Mouse (Mus musculus) heart, adult 10 weeks (tissue): ENCODE results near the gene Hoxa11. TPM values are rescaled to one million over a fixed set of nuclear protein-coding genes. Genes with fewer than 3 reads are reported as not detected.

Source experiments
- polyA plus RNA-seq: library from polyadenylated mRNA; stranded (reverse); fragments of 350-450 nt; fragmentation: Illumina TruSeq; extraction: RNeasy Lipid Tissue Mini Kit (QIAGEN cat#74804); gene quantifications from one replicate; pipeline ENCODE4 v1.2.3, GENCODE M21; 2014; ENCODE audit warnings: low read depth, low replicate concordance

Hoxa11 gene
- not detected for polyA plus RNA-seq

DNA sequence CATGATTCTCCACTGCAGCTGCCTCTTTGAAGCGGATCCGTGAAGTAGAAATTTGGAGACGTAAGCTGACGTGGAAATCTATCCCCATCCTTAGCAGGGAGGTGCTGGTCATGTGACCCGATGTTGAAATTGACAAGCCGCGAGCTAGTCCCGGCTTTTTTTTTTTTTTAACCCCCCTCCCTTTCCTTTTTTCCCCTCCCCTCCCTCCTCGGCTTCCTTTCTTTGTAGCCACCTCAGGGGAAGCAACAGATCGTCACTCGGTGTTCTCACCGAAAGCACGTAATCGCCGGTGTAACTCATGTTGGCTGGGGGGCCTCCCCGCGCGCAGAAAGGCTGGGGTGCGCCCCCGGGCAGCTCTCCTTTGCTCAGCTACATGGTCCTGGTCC, at the start of gene Hoxa11:
TSS of gene Hoxa11 (minus strand) at position 54 of the 386 bp plus-strand sequence.

DNA sequence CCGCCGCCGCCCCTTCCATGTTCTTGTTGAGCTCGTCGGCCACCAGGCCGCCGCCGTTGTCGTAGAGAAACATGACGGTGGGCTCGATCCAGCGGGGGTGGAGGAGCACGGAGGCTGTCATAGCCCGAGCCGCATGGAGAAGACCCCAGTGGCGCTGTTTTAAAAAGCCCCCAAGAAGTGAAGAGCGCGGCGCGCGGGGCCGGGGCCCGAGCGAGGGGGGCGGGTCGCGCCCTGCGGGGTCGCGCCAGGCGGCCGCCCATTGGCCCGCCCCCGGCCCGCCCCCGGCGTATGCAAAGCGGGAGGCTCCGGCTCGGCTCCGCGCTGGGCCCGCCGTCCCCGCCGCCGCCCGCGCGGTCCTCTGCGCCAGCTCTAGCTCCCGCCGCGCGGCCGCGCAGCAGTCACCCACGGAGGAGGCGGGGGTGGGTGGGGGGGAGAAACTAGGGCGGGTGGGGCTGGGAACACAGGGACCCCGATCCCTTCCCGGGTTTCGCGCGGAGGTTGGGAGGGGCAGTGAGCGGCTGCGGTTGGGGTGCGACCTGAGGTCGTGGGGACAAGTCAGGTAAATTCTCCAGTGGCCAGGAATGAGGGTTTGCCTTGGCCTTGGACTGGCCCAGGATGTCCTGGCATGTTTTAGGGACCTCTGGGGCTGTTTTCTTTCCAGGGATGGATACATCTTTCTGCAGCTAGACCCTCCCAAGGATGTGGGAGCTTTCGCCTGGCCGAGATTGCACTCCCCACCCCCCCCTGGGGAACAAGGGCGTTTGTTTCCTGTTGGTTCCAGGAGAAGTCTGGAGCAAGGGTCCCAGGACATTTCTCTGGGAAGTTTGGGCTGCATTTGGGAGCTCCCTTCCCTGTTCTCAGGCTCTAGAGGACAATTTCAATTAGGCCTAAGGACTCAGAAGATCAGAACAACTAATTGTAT, 15.3 kb upstream of the Hoxa11 start, which contains the start of gene Hoxa13:
TSS of gene Hoxa13 (minus strand) at position 227 of the 922 bp plus-strand sequence.

DNA sequence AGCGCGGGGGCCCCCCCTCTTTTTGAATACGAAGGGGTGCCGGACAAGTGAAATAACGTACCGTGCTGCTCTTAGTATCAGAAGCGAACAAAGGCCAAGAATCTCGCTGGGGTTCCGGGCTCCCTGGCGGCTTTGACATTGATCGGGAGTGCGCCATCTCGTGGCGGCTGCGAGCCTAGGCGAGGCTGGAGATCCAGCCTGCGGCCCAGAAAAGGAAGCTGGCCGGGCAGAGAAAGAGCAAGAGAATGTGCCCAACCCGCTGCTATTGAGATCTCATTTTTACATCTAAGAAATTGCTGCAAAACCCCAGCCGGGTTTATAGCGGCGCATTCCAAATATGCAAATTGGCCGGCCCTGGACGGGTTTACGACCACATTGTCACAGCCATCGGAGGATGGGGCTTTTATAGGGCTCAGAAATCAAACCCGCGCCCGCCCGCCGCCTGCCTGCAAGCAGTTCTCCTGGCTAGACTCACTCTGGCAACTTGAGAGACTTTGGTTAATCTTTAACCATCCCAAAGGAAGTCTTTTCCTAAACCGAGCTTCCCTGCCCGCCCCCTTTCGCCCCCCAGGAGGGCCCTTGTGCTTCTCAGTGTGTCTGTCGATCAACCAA, 5.1 kb downstream of the Hoxa11 start, which contains the start of gene Hoxa10:
TSS of gene Hoxa10 (minus strand) at position 466 of the 612 bp plus-strand sequence.

GRCm38 (mm10) chr6:52230516-52231165, 15.0 kb downstream of the Hoxa11 start, which contains the start of gene Hoxa9:
TSS of gene Hoxa9 (minus strand) at chr6:52231089.

DNA sequence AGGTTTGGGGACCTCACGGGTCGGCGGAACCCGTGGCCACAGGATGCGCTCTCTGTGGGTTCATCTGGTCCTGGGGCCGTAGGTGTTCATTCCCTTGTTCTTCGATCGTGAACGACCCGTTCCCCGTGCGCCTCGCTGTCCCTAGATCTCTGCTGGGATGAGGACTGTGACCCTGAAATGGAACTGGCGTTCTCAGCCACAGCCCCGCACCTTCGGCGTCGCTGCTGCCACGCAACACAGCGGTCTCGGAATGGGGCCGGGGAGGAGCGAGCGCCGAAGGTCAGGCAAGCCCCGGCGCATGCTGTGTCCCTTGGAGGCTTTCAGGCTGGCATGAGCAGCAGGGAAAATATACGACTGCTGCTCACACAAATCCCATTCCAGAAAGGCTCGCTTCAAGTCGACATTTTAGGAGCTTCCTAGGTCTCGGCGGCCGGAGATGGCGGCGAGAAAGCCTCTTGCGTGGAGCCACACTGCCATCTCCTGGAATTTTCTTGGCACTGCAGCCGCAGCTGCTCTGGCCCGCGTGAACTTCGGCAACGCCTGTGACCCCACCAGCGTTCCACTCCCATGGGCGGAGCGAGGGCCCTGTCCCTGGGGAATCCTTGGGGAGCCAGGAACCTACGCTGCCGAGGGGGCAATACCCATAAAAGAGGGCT, 24.1 kb downstream of the Hoxa11 start, which contains the start of gene Hoxa7:
TSS of gene Hoxa7 (minus strand) at position 518 of the 656 bp plus-strand sequence.

DNA sequence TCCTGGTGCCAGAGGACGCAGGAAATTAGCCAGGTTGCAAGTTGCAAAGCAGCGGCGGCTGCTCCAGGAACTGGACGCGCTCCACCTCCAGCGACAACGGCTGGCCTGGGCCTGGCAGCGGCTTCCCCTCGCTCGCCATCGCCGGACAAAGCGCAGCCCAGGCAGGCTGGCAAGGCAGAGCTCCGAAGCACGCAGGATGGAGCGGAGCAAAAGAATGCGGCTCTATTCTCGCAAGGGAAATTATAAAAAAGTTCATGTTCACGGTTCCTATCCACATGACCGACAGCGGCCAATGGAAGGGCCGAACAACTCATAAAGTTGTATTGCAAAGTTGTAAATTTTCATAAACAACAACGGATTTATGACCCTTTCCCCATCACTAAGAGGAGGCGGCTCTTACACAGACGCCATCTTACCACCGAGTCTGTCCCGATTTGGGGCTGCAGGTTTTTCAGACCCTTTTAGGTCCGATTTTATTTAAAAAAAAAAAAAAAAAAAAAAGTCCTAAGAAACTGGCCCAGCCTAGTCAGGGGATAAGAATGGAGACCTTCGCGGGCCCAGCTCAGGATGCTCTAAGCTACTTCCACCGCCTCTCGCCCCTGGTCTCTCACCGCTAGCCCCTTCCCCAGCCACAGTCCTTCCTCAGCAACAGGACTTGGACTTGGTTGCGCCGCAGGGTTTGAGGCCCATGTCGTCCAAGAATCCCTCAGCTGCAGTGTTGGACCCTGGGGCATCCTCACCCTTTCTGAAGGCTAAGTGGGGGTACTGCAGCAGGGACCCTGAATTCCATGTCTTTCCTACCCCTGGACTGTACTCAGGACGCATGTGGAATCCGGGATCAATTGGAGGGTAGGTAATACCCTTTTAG, 32.3 kb downstream of the Hoxa11 start, which contains the start of the genes Hoxa3 and Gm28308:
TSS of gene Hoxa3 (minus strand) at position 218 of the 868 bp plus-strand sequence.
TSS of gene Gm28308 (minus strand) at position 221 of the 868 bp plus-strand sequence.

DNA sequence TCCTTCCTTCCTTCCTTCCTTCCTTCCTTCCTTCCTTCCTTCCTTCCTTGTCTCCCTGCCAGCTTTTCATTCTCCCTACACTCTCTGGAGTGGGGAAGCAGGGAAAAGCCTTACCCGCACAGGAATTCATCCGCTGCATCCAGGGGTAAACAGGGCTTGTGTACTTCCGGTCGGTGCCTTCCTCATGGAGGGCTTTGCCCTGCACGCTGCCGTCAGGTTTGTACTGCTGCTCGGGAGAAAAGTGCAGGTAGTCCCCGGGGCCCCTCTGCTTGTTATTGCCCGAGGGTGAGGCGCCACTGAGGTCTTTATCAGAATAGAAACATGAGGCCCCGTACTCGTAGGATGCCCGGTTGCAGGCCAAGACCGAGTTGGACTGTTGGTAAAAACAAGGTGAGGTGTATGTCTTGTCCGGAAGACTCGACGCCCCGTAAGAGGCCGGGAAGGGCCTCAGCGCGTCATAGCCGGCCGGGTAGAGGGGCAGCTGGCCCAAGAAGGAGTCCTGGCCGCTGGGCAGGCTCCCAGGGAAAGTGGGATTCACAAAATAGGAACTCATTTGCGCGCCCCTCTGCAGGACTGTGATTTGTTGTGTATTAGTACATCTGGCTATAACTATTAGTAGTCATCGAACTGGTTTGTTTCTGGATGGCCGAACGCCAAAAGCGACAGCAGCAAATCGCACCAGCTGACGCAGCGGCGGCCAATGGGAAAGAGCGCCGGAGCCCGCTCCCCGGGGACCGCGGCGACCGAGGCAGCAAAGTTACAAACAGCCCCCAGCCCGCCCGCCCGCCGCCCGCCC, 37.3 kb downstream of the Hoxa11 start, which contains the start of gene Hoxa6:
TSS of gene Hoxa6 (minus strand) at position 651 of the 796 bp plus-strand sequence.

GRCm38 (mm10) chr6:52204050-52204752, 41.4 kb downstream of the Hoxa11 start, which contains the start of gene Hoxa5:
TSS of gene Hoxa5 (minus strand) at chr6:52204587.

Other genes with a start within 250 kb of the Hoxa11 start
- gene Skap2, start 233.3 kb downstream of the Hoxa11 start, polyA plus RNA-seq: 9.7 TPM
- gene Hoxa1, start 87.5 kb downstream of the Hoxa11 start, polyA plus RNA-seq: 0.58 TPM
- 0.26 TPM for gene Hoxa2, start 81.0 kb downstream of the Hoxa11 start, polyA plus RNA-seq
- gene 5730596B20Rik, start 68.3 kb downstream of the Hoxa11 start, polyA plus RNA-seq: not detected
- 0.29 TPM for gene Hoxa4, start 54.1 kb downstream of the Hoxa11 start, polyA plus RNA-seq
- 0.39 TPM for gene Hoxa5, start 41.2 kb downstream of the Hoxa11 start, polyA plus RNA-seq
- gene Hoxa6, start 37.1 kb downstream of the Hoxa11 start, polyA plus RNA-seq: not detected
- 0.55 TPM for gene Hoxa3, start 32.5 kb downstream of the Hoxa11 start, polyA plus RNA-seq
- not detected for gene Gm28308, start 32.5 kb downstream of the Hoxa11 start, polyA plus RNA-seq
- 0.37 TPM for gene Hoxa7, start 24.0 kb downstream of the Hoxa11 start, polyA plus RNA-seq
- gene Hoxa9, start 14.7 kb downstream of the Hoxa11 start, polyA plus RNA-seq: not detected
- gene Hoxa10, start 5.0 kb downstream of the Hoxa11 start, polyA plus RNA-seq: not detected
- gene Hoxa13, start 15.1 kb upstream of the Hoxa11 start, polyA plus RNA-seq: not detected
- not detected for gene Evx1, start 67.7 kb upstream of the Hoxa11 start, polyA plus RNA-seq